In genomic region chr14:23666420-23666819, GRCm38 (mm10) we compare ENCODE assay signal across 21 mouse cellular contexts.
DNase-seq lines count a peak whose midpoint lies in the region.
"Had no signal": no experiment of that assay in that cellular context is flagged by ENCODE, and none has a peak within 500 bp of the region (broad histone marks: within the 10 kb centered on the region; RNA-seq: fewer than 3 reads in every experiment).

No protein-coding gene starts in this region.

- DNase-seq in frontal cortex, adult 2 months (ENCODE audit: extremely low spot score in 1 of 2, low spot score in 1 of 2): peak; percentile 47 to 76
- DNase-seq in frontal cortex, postnatal 25 days (ENCODE audit: low spot score in 2 of 2): no peak
- DNase-seq in left cerebral cortex, adult 18-20 months (ENCODE audit: low spot score in 2 of 2): peak; percentile 47 to 49
- DNase-seq in left cerebral cortex, postnatal 10 days (ENCODE audit: extremely low spot score in 1 of 2, low spot score in 2 of 2): no peak
- peak; percentile 53 for DNase-seq in right cerebral cortex, postnatal 25 days
- no peak for DNase-seq in right cerebral cortex, postnatal 10 days (ENCODE audit: low spot score in 2 of 2)
- no peak for DNase-seq in embryo, embryonic 9.5 days (ENCODE audit: extremely low spot score)
- no peak for DNase-seq in heart, postnatal 4 days
- DNase-seq: adrenal gland, adult 8-10 months; cerebellum, adult 11 months; cerebellum, adult 9-10 months; cerebellum, postnatal 36 days; embryo, embryonic 11 days; gastrocnemius, postnatal 10 days; heart, postnatal 10 days; kidney, adult 2 months; kidney, postnatal 4 days; liver, embryonic 13.5 days; lung, adult 18-20 months; lung, postnatal 4 days; thymus, postnatal 14 days had no signal

- intact Hi-C loops in left cerebral cortex, postnatal 10 days (cut with DNase I): no loop called here

Comparison
In these comparisons a context has a peak if more than half of its experiments do, and no peak if none do; other contexts are left out.
1. DNase-seq: peak in frontal cortex, adult 2 months (2 of 2), left cerebral cortex, adult 18-20 months (2 of 2) and right cerebral cortex, postnatal 25 days (single experiment); none in frontal cortex, postnatal 25 days (0 of 2), left cerebral cortex, postnatal 10 days (0 of 2), right cerebral cortex, postnatal 10 days (0 of 2), embryo, embryonic 9.5 days (single experiment) and heart, postnatal 4 days (single experiment).